Mouse (Mus musculus): ENCODE data around the gene Itga9.

- TF ChIP-seq POLR2A (IDR thresholded peaks at IDR 0.05; ENCODE audit: borderline replicate concordance, insufficient read depth, low read length) (no peak), CTCF (IDR thresholded peaks at IDR 0.05; ENCODE audit: borderline replicate concordance, insufficient read depth, low read depth, low read length) (no peak)
These were observed 41.0 kb downstream of the Itga9 start for GRCm38 (mm10) chr9:118647495-118647894.
